In genomic region chr9:9674531-9674930, GRCm38 (mm10) we compare ENCODE assay signal across 30 mouse cellular contexts.
DNase-seq lines count a peak whose midpoint lies in the region; ATAC-seq and TF ChIP-seq lines count a peak whose summit lies in the region.
"Had no signal": no experiment of that assay in that cellular context is flagged by ENCODE, and none has a peak within 500 bp of the region (broad histone marks: within the 10 kb centered on the region; RNA-seq: fewer than 3 reads in every experiment).

No protein-coding gene starts in this region.

- no peaks in the 10 kb centered on the region for H3K36me3 ChIP-seq in forebrain, postnatal 0 days (ENCODE audit: insufficient read depth)
- no peaks in the 10 kb centered on the region for H3K36me3 ChIP-seq in forebrain, embryonic 16.5 days (ENCODE audit: control insufficient read depth, insufficient read depth)
- no peaks in the 10 kb centered on the region for H3K36me3 ChIP-seq in hindbrain, embryonic 10.5 days
- H3K36me3 ChIP-seq: embryonic facial prominence, embryonic 10.5 days; embryonic facial prominence, embryonic 15.5 days; forebrain, embryonic 12.5 days; hindbrain, embryonic 13.5 days; limb, embryonic 13.5 days; lung, embryonic 15.5 days; midbrain, embryonic 12.5 days; neural tube, embryonic 13.5 days had no signal

- H3K4me3 ChIP-seq in forebrain, postnatal 0 days (ENCODE audit: low read depth, low read length), result no peak overlapping the region
- H3K4me3 ChIP-seq in forebrain, embryonic 16.5 days (replicated peaks; ENCODE audit: low read length), result no peak overlapping the region
- no peak overlapping the region for H3K4me3 ChIP-seq in hindbrain, embryonic 10.5 days
- H3K4me3 ChIP-seq: embryonic facial prominence, embryonic 10.5 days; embryonic facial prominence, embryonic 15.5 days; forebrain, embryonic 12.5 days; gastrocnemius, adult 2 months; hindbrain, embryonic 13.5 days; limb, embryonic 13.5 days; lung, embryonic 15.5 days; midbrain, embryonic 12.5 days; neural tube, embryonic 13.5 days had no signal

- ATAC-seq in forebrain, postnatal 0 days, result 0 out of 2 replicates have a peak, but pooled peaks have one; percentile 25
- no peak for ATAC-seq in forebrain, embryonic 16.5 days
- ATAC-seq: intestine, embryonic 16.5 days had no signal

- no peak for TF ChIP-seq CTCF in forebrain, postnatal 0 days (IDR thresholded peaks at IDR 0.05; ENCODE audit: low read depth)

- H3K4me1 ChIP-seq in forebrain, postnatal 0 days (ENCODE audit: insufficient read depth), result no peaks in the 10 kb centered on the region
- H3K4me1 ChIP-seq in forebrain, embryonic 16.5 days (replicated peaks; ENCODE audit: control insufficient read depth, insufficient read depth, low read length), result peaks cover 6% of the 10 kb centered on the region
- H3K4me1 ChIP-seq in hindbrain, embryonic 10.5 days (replicated peaks), result peaks cover 12% of the 10 kb centered on the region
- H3K4me1 ChIP-seq: embryonic facial prominence, embryonic 15.5 days; limb, embryonic 13.5 days; lung, embryonic 15.5 days had no signal

- peak; percentile 26 for DNase-seq in forebrain, postnatal 0 days
- DNase-seq in left cerebral cortex, adult 9 months (ENCODE audit: low spot score in 2 of 2), result peak; percentile 4 to 19
- no peak for DNase-seq in left cerebral cortex, postnatal 10 days (ENCODE audit: extremely low spot score in 1 of 2, low spot score in 2 of 2)
- DNase-seq in left cerebral cortex, postnatal 25 days (ENCODE audit: low spot score in 2 of 2), result peak; percentile 5 to 70
- DNase-seq in telencephalon, adult 2 months (ENCODE audit: low read depth, low spot score), result peak; percentile 40
- DNase-seq in hindbrain, embryonic 10.5 days (ENCODE audit: low spot score), result no peak
- DNase-seq: adrenal gland, adult 2 months; adrenal gland, postnatal 36 days; cerebellum, adult 9-10 months; gastrocnemius, adult 2 months; gastrocnemius, postnatal 36 days; heart, adult 18-20 months; heart, postnatal 36 days; kidney, adult 8-10 months; kidney, postnatal 4 days; lung, postnatal 36 days; thymus, postnatal 4 days had no signal

- H3K9ac ChIP-seq in forebrain, postnatal 0 days, result no peak overlapping the region
- H3K9ac ChIP-seq in forebrain, embryonic 16.5 days (replicated peaks; ENCODE audit: low read depth, low read length), result no peak overlapping the region
- H3K9ac ChIP-seq: embryonic facial prominence, embryonic 15.5 days; forebrain, embryonic 12.5 days; hindbrain, embryonic 13.5 days; limb, embryonic 13.5 days; lung, embryonic 15.5 days; midbrain, embryonic 12.5 days; neural tube, embryonic 13.5 days had no signal

- H3K9me3 ChIP-seq in forebrain, postnatal 0 days (ENCODE audit: low read length), result no peaks in the 10 kb centered on the region
- H3K9me3 ChIP-seq in forebrain, embryonic 16.5 days (ENCODE audit: control insufficient read depth, low read length), result no peaks in the 10 kb centered on the region
- H3K9me3 ChIP-seq in hindbrain, embryonic 10.5 days, result no peaks in the 10 kb centered on the region
- H3K9me3 ChIP-seq: embryonic facial prominence, embryonic 10.5 days; embryonic facial prominence, embryonic 15.5 days; forebrain, embryonic 12.5 days; hindbrain, embryonic 13.5 days; limb, embryonic 13.5 days; lung, embryonic 15.5 days; midbrain, embryonic 12.5 days; neural tube, embryonic 13.5 days had no signal

- H3K4me2 ChIP-seq in forebrain, postnatal 0 days (ENCODE audit: low read depth), result no peak overlapping the region
- no peak overlapping the region for H3K4me2 ChIP-seq in forebrain, embryonic 16.5 days (ENCODE audit: low read length)
- H3K4me2 ChIP-seq: embryonic facial prominence, embryonic 15.5 days; forebrain, embryonic 12.5 days; hindbrain, embryonic 13.5 days; limb, embryonic 13.5 days; liver, embryonic 11.5 days; lung, embryonic 15.5 days; midbrain, embryonic 12.5 days had no signal

- H3K27me3 ChIP-seq in forebrain, postnatal 0 days (ENCODE audit: insufficient read depth, low read length), result no peaks in the 10 kb centered on the region
- H3K27me3 ChIP-seq in forebrain, embryonic 16.5 days (replicated peaks; ENCODE audit: control insufficient read depth, insufficient read depth, low read length), result no peaks in the 10 kb centered on the region
- no peaks in the 10 kb centered on the region for H3K27me3 ChIP-seq in hindbrain, embryonic 10.5 days (ENCODE audit: insufficient read depth, poor library complexity, severe bottlenecking)
- H3K27me3 ChIP-seq: embryonic facial prominence, embryonic 15.5 days; forebrain, embryonic 12.5 days; limb, embryonic 13.5 days; lung, embryonic 15.5 days; midbrain, embryonic 12.5 days; neural tube, embryonic 13.5 days had no signal

- intact Hi-C loops in left cerebral cortex, postnatal 10 days (cut with DNase I), result no loop called here
- intact Hi-C loops in left cerebral cortex, postnatal 25 days (cut with DNase I), result no loop called here

- H3K27ac ChIP-seq in forebrain, postnatal 0 days (ENCODE audit: low read depth, low read length), result no peak overlapping the region
- H3K27ac ChIP-seq in forebrain, embryonic 16.5 days (ENCODE audit: low read length), result no peak overlapping the region
- H3K27ac ChIP-seq in hindbrain, embryonic 10.5 days, result no peak overlapping the region
- H3K27ac ChIP-seq: embryonic facial prominence, embryonic 10.5 days; embryonic facial prominence, embryonic 15.5 days; forebrain, embryonic 12.5 days; gastrocnemius, adult 2 months; hindbrain, embryonic 13.5 days; kidney, postnatal 0 days; limb, embryonic 13.5 days; lung, embryonic 15.5 days; midbrain, embryonic 12.5 days; neural tube, embryonic 13.5 days; stomach, postnatal 0 days had no signal

- WGBS in forebrain, postnatal 0 days, result 66% methylated on average over 5 of the region's 5 CpGs
- 78% methylated on average over 5 of the region's 5 CpGs for WGBS in forebrain, embryonic 16.5 days
- 87% methylated on average over 5 of the region's 5 CpGs for WGBS in hindbrain, embryonic 10.5 days

Comparison
In these comparisons a context has a peak if more than half of its experiments do, and no peak if none do; other contexts are left out.
1. DNase-seq: peak in forebrain, postnatal 0 days (single experiment), left cerebral cortex, adult 9 months (2 of 2), left cerebral cortex, postnatal 25 days (2 of 2) and telencephalon, adult 2 months (single experiment); none in left cerebral cortex, postnatal 10 days (0 of 2) and hindbrain, embryonic 10.5 days (single experiment).